Mouse (Mus musculus) bone marrow, adult 2 months (tissue): ENCODE data around the gene Pappa2. TPM values are rescaled to one million over a fixed set of nuclear protein-coding genes. Genes with fewer than 3 reads are reported as not detected.

ENCODE experiments used
- H3K27ac ChIP-seq: fragments of 200-500 bp; 2 replicates; pipeline ENCODE4 v1.5.1; 2012; ENCODE audit warnings: low read depth, mild to moderate bottlenecking, control low read depth, inconsistent platforms, low read length; ENCODE audit not compliant: control insufficient read depth, poor library complexity, insufficient read depth
- H3K4me1 ChIP-seq: fragments of 200-500 bp; 2 replicates; pipeline ENCODE4 v1.6.1; 2011; ENCODE audit warnings: low read length; ENCODE audit not compliant: control insufficient read depth, insufficient read depth
- H3K4me3 ChIP-seq: fragments of 200-500 bp; replicated peaks from 2 replicates; pipeline ENCODE3; 2011; ENCODE audit warnings: mild to moderate bottlenecking, low read depth, low read length, control low read depth; ENCODE audit not compliant: control insufficient read depth
- CTCF ChIP-seq: fragments of 200-500 bp; IDR thresholded peaks from 2 replicates; pipeline ENCODE4 v1.5.1; 2011; ENCODE audit warnings: low read length, control low read depth; ENCODE audit not compliant: control insufficient read depth, insufficient read depth
- POLR2A ChIP-seq: fragments of 200-500 bp; IDR thresholded peaks from 2 replicates; pipeline ENCODE4 v1.6.1; 2011; ENCODE audit warnings: low read depth, mild to moderate bottlenecking, control low read depth, low read length, borderline replicate concordance; ENCODE audit not compliant: control insufficient read depth
- WGBS: fragments of 180-500 bp; shearing (Covaris S2); methylation state at CpG from one replicate; pipeline ENCODE4 v1.1.7; 2018; 5-methylcytosine and 5-hydroxymethylcytosine counted together
- polyA plus RNA-seq: library from polyadenylated mRNA; stranded (reverse); fragments of >200 nt; gene quantifications from 2 replicates; pipeline ENCODE4 v1.2.4, GENCODE M21; 2011; ENCODE audit warnings: low replicate concordance; ENCODE audit not compliant: missing spikeins, insufficient read depth, insufficient read length

The Pappa2 gene
- not detected in 2 replicates for polyA plus RNA-seq

- no peak for TF ChIP-seq CTCF
- TF ChIP-seq POLR2A = no peak
- WGBS = 43% methylated on average over 1 of the region's 1 CpGs
- Histone ChIP-seq H3K4me3 (no peak within 1 kb of the TSS), H3K27ac (no peak within 1 kb of the TSS), H3K4me1 (no peaks in the 10 kb centered on the region)
Measured at GRCm38 (mm10) chr1:158980390-158980789, at the start of gene Pappa2. Pappa2 (minus strand) TSS chr1:158980490.

GRCm38 (mm10) chr1:159029106-159029505 is 48.8 kb upstream of the Pappa2 start:
- Histone ChIP-seq H3K4me1 (no peaks in the 10 kb centered on the region), H3K27ac (no peak overlapping the region), H3K4me3 (no peak overlapping the region)
- TF ChIP-seq CTCF (no peak), POLR2A (no peak)
- WGBS = 86% methylated on average over 2 of the region's 2 CpGs

- Histone ChIP-seq H3K27ac (no peak overlapping the region), H3K4me1 (no peaks in the 10 kb centered on the region), H3K4me3 (no peak overlapping the region)
- no peak for TF ChIP-seq POLR2A
- no peak for TF ChIP-seq CTCF
- 85% methylated on average over 5 of the region's 5 CpGs for WGBS
Measured at GRCm38 (mm10) chr1:159014940-159015660, 34.8 kb upstream of the Pappa2 start.

GRCm38 (mm10) chr1:158987042-158987441 is 6.8 kb upstream of the Pappa2 start:
- TF ChIP-seq POLR2A (no peak), CTCF (no peak)
- no peaks in the 10 kb centered on the region for H3K4me1 ChIP-seq
- 27% methylated on average over 3 of the region's 3 CpGs for WGBS
- H3K4me3 ChIP-seq = no peak overlapping the region
- H3K27ac ChIP-seq = no peak overlapping the region

GRCm38 (mm10) chr1:158962340-158962739 is 17.9 kb downstream of the Pappa2 start:
- Histone ChIP-seq H3K4me3 (no peak overlapping the region), H3K4me1 (no peaks in the 10 kb centered on the region), H3K27ac (no peak overlapping the region)
- 50% methylated on average over 5 of the region's 5 CpGs for WGBS
- no peak for TF ChIP-seq POLR2A
- TF ChIP-seq CTCF = no peak

GRCm38 (mm10) chr1:158960984-158961383 is 19.3 kb downstream of the Pappa2 start:
- 30% methylated on average over 4 of the region's 4 CpGs for WGBS
- Histone ChIP-seq H3K27ac (no peak overlapping the region), H3K4me1 (no peaks in the 10 kb centered on the region), H3K4me3 (no peak overlapping the region)
- TF ChIP-seq CTCF (no peak), POLR2A (no peak)

- Histone ChIP-seq H3K27ac (no peak overlapping the region), H3K4me1 (no peaks in the 10 kb centered on the region), H3K4me3 (no peak overlapping the region)
- 28% methylated on average over 8 of the region's 8 CpGs for WGBS
- TF ChIP-seq POLR2A = no peak
- no peak for TF ChIP-seq CTCF
Measured at GRCm38 (mm10) chr1:158960549-158960948, 19.7 kb downstream of the Pappa2 start.

GRCm38 (mm10) chr1:158956361-158956760 is 23.9 kb downstream of the Pappa2 start:
- WGBS = 85% methylated on average over 7 of the region's 7 CpGs
- no peaks in the 10 kb centered on the region for H3K4me1 ChIP-seq

GRCm38 (mm10) chr1:158954785-158955184 is 25.5 kb downstream of the Pappa2 start:
- Histone ChIP-seq H3K4me3 (no peak overlapping the region), H3K27ac (no peak overlapping the region), H3K4me1 (no peaks in the 10 kb centered on the region)
- TF ChIP-seq POLR2A = no peak
- TF ChIP-seq CTCF = no peak
- 61% methylated on average over 6 of the region's 6 CpGs for WGBS

More at GRCm38 (mm10) chr1:158956361-158956760, 23.9 kb downstream of the Pappa2 start:
- Histone ChIP-seq H3K27ac (no peak overlapping the region), H3K4me3 (no peak overlapping the region)
- TF ChIP-seq POLR2A (no peak), CTCF (no peak)
